Mouse (Mus musculus): Measurements from ENCODE around the gene Itgb6. TPM values are rescaled to one million over a fixed set of nuclear protein-coding genes. Genes with fewer than 3 reads are reported as not detected.

The Itgb6 gene
- polyA plus RNA-seq, 1 experiment: 11.7 TPM

DNA sequence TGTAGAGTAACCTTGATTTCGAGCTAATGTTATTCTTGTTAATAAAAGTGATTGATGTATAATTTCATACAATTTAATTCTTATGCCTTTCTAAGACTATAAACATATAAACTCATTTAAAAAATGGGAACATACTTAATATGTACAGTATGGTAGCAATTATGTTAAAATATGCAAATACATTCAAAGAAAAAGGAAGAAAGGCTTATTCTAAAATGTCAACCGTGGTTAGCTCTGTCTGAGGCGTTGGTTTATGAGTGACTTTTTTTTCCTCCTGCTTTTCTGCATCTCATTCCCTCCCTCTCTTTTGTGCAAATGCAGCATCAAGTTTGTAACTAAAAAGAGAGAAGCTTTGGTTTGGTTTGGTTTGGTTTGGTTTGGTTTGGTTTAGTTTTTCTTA, 79.0 kb downstream of the Itgb6 start:
- Histone ChIP-seq H3K27me3 (ENCODE audit: control insufficient read depth, insufficient read depth, low read length) (no peaks in the 10 kb centered on the region), H3K27ac (ENCODE audit: insufficient read depth, low read depth, low read length) (no peak overlapping the region), H3K4me3 (ENCODE audit: low read depth, low read length) (no peak overlapping the region), H3K4me1 (ENCODE audit: control insufficient read depth, insufficient read depth, insufficient read length, low read length) (no peaks in the 10 kb centered on the region), H3K36me3 (ENCODE audit: control insufficient read depth, insufficient read depth, low read length) (peaks cover 4% of the 10 kb centered on the region; the same call in 1 of the 2 replicates)
- TF ChIP-seq POLR2A (IDR thresholded peaks at IDR 0.05; ENCODE audit: low read depth, low read length) (no peak), CTCF (IDR thresholded peaks at IDR 0.05; ENCODE audit: extremely low read depth, insufficient read length, insufficient replicate concordance, low read depth, low read length) (no peak)
- 88% methylated on average over 3 of the region's 3 CpGs for WGBS

DNA sequence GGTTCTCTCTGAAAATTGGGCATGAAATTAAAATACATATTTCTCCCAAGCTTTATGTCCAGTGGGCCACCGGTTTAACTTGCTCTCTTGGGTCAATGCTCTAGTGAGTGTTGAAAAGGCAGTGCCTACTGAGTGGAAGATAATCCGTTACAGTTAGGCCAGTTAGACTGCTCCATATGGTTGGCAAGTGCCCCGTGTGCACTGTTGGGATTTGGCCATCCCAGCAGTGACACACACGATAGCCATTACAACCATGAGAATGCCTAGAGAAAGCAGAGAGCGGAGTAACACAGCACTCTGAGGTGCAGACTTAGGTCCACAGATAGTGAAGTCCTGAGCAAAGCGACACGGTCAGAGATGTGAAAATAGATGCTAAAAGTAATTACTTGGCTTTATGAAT, 79.8 kb downstream of the Itgb6 start:
- Histone ChIP-seq H3K4me3 (ENCODE audit: low read depth, low read length) (no peak overlapping the region), H3K36me3 (ENCODE audit: control insufficient read depth, insufficient read depth, low read length) (0 out of 2 replicates have a peak, but pooled peaks cover 2% of the 10 kb centered on the region), H3K27me3 (ENCODE audit: control insufficient read depth, insufficient read depth, low read length) (no peaks in the 10 kb centered on the region), H3K27ac (ENCODE audit: insufficient read depth, low read depth, low read length) (no peak overlapping the region), H3K4me1 (ENCODE audit: control insufficient read depth, insufficient read depth, insufficient read length, low read length) (no peaks in the 10 kb centered on the region)
- TF ChIP-seq CTCF (IDR thresholded peaks at IDR 0.05; ENCODE audit: extremely low read depth, insufficient read length, insufficient replicate concordance, low read depth, low read length): no peak
- no peak for TF ChIP-seq POLR2A (IDR thresholded peaks at IDR 0.05; ENCODE audit: low read depth, low read length)
- WGBS: 95% methylated on average over 7 of the region's 7 CpGs

DNA sequence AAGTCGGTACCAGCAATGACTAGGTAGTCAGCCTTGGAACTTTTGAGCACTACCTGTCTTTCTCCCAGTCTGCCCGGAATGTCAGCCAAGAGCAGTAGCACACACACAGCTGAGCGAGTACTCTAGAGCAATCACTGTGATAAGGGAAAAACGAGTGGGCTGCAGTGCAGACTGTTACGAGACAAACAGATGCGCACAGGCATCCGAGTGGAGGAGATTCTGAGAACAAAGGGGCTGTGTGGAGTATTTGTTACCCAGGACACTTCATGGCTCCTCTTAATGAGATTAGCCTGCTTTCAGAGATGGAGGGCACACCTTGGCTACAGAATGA, 82.1 kb downstream of the Itgb6 start:
- Histone ChIP-seq H3K4me3 (ENCODE audit: low read depth, low read length) (no peak overlapping the region), H3K4me1 (ENCODE audit: control insufficient read depth, insufficient read depth, insufficient read length, low read length) (no peaks in the 10 kb centered on the region), H3K36me3 (ENCODE audit: control insufficient read depth, insufficient read depth, low read length) (no peaks in the 10 kb centered on the region), H3K27me3 (ENCODE audit: control insufficient read depth, insufficient read depth, low read length) (no peaks in the 10 kb centered on the region), H3K27ac (ENCODE audit: insufficient read depth, low read depth, low read length) (no peak overlapping the region)
- TF ChIP-seq CTCF (IDR thresholded peaks at IDR 0.05; ENCODE audit: extremely low read depth, insufficient read length, insufficient replicate concordance, low read depth, low read length) (no peak), POLR2A (IDR thresholded peaks at IDR 0.05; ENCODE audit: low read depth, low read length) (no peak)
- WGBS: 76% methylated on average over 7 of the region's 7 CpGs

DNA sequence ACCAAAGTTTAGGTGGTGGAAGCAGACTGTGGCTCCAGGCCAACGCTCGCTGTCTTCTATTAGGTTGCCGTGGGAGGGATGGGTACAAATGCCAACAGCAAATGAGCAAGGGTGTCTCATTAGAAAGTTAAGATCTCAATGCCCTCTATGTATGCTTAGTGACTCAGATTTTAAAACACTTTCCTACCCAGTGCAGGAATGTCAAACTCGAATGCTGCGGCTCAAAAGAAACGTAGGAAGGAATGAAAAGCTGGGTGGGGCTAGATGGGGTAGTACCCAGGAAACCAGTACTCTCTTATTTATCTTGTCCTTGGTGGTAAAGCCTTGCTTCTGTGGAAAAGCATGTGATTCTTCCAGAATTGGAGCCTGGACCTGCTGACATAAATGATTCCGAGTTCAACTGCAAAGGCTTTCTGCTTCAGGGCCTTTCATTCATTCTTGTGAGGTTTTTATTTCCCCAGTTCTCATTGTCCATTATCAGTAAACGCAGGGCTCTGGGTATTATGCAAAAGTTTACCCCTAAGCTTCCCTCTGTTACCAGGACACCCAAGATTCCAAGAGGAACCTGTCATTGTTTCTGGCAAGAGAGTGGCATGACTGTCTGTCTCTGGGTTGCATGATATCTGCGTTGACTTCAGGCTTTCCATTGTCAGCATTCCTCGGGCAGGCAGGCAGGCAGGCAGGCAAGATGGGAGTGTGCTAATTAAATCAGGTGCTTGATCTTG, 82.7 kb downstream of the Itgb6 start:
- Histone ChIP-seq H3K27ac (ENCODE audit: insufficient read depth, low read depth, low read length) (no peak overlapping the region), H3K4me3 (ENCODE audit: low read depth, low read length) (no peak overlapping the region), H3K36me3 (ENCODE audit: control insufficient read depth, insufficient read depth, low read length) (no peaks in the 10 kb centered on the region), H3K27me3 (ENCODE audit: control insufficient read depth, insufficient read depth, low read length) (no peaks in the 10 kb centered on the region), H3K4me1 (ENCODE audit: control insufficient read depth, insufficient read depth, insufficient read length, low read length) (no peaks in the 10 kb centered on the region)
- TF ChIP-seq POLR2A (IDR thresholded peaks at IDR 0.05; ENCODE audit: low read depth, low read length): no peak
- no peak for TF ChIP-seq CTCF (IDR thresholded peaks at IDR 0.05; ENCODE audit: extremely low read depth, insufficient read length, insufficient replicate concordance, low read depth, low read length)
- 86% methylated on average over 10 of the region's 10 CpGs for whole genome bisulfite sequencing

DNA sequence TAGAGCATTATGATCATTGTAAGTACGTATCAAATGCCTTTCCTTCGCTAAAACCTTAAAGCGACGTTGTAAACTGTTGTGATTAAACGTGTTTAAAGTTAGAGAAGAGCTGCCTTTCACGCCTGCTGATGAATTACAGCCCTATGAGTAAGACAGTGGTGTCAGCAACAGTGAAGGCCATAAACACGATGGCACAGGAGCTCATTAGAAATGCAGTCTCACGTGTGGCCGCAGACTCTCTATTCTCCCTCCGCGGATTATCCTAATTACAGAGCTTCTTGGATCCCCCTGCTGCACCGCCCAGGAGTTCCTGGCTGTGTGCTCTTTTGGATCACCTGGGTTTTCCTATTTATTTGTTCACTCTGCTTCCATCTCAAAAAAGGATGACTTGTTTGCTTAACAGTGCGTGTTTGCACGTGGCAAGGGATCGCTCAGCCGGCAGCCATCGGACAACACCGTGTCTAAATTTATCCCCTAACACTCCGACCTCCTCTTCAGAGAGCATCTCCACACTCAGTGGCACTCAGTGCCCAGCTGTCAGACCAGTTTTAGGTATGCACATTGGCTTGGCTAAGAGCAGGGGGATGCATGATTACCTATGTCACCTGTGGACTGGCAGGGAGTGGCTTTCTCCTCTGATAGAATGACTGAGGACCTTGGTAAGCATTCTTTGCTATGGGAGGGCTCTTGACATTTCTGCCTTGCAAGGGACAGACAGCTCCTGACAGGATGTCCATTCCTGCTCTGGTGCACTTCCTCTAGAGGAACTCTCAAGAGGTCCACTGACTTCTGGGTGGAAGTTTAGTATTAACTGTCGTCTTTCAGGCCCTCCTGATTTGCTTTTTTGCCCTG, 85.3 kb downstream of the Itgb6 start:
- Histone ChIP-seq H3K27me3 (ENCODE audit: control insufficient read depth, insufficient read depth, low read length) (no peaks in the 10 kb centered on the region), H3K36me3 (ENCODE audit: control insufficient read depth, insufficient read depth, low read length) (no peaks in the 10 kb centered on the region), H3K27ac (ENCODE audit: insufficient read depth, low read depth, low read length) (no peak overlapping the region), H3K4me1 (ENCODE audit: control insufficient read depth, insufficient read depth, insufficient read length, low read length) (no peaks in the 10 kb centered on the region), H3K4me3 (ENCODE audit: low read depth, low read length) (no peak overlapping the region)
- WGBS: 83% methylated on average over 20 of the region's 20 CpGs
- TF ChIP-seq CTCF (IDR thresholded peaks at IDR 0.05; ENCODE audit: extremely low read depth, insufficient read length, insufficient replicate concordance, low read depth, low read length) (no peak), POLR2A (IDR thresholded peaks at IDR 0.05; ENCODE audit: low read depth, low read length) (no peak)

DNA sequence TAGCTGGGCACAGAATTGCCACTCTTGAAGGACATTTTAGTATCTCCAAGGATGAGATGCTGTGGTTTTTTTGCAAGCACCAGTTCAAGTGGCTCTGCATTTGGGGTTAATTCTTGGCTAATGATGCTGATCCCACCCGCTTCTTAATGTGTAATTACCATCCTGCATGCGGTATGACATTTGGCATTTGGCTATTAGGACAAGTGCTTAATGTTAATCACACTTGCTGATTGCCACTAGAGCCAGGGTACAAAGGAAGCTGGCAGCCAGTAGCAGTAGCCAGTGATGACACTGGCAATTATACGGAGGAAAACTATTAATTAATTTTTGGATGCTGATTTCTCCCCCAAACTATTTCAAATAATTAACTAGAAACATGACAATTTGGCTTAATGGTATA, 86.0 kb downstream of the Itgb6 start:
- no peaks in the 10 kb centered on the region for H3K36me3 ChIP-seq (ENCODE audit: control insufficient read depth, insufficient read depth, low read length)
- no peaks in the 10 kb centered on the region for H3K27me3 ChIP-seq (ENCODE audit: control insufficient read depth, insufficient read depth, low read length)
- no peak for TF ChIP-seq CTCF (IDR thresholded peaks at IDR 0.05; ENCODE audit: extremely low read depth, insufficient read length, insufficient replicate concordance, low read depth, low read length)
- TF ChIP-seq POLR2A (IDR thresholded peaks at IDR 0.05; ENCODE audit: low read depth, low read length): no peak
- no peaks in the 10 kb centered on the region for H3K4me1 ChIP-seq (ENCODE audit: control insufficient read depth, insufficient read depth, insufficient read length, low read length)
- no peak overlapping the region for H3K4me3 ChIP-seq (ENCODE audit: low read depth, low read length)
- 82% methylated on average over 3 of the region's 3 CpGs for WGBS
- H3K27ac ChIP-seq (ENCODE audit: insufficient read depth, low read depth, low read length): no peak overlapping the region

DNA sequence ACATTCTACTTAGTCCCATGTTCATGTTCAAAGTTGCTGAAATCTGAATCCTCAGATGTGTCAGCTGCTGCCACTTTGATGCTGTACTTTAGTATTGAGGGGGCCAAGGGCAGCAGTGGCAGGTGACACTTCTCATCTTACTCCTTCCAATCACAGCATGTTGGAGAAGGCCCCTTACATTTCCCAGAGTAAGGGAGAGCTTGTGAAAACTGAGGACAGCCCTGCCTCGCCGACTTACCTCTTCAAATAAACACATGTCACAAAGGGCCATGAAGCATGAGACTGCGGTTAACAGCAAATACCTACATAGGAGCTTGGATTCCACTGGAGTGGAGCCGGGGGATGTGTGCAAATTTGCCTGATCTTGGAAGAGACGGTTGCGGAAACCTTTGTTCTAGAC, 86.4 kb downstream of the Itgb6 start:
- H3K4me3 ChIP-seq (ENCODE audit: low read depth, low read length): no peak overlapping the region
- no peaks in the 10 kb centered on the region for H3K27me3 ChIP-seq (ENCODE audit: control insufficient read depth, insufficient read depth, low read length)
- no peak overlapping the region for H3K27ac ChIP-seq (ENCODE audit: insufficient read depth, low read depth, low read length)
- TF ChIP-seq CTCF (IDR thresholded peaks at IDR 0.05; ENCODE audit: extremely low read depth, insufficient read length, insufficient replicate concordance, low read depth, low read length): no peak
- no peak for TF ChIP-seq POLR2A (IDR thresholded peaks at IDR 0.05; ENCODE audit: low read depth, low read length)
- no peaks in the 10 kb centered on the region for H3K4me1 ChIP-seq (ENCODE audit: control insufficient read depth, insufficient read depth, insufficient read length, low read length)
- 87% methylated on average over 6 of the region's 6 CpGs for WGBS
- no peaks in the 10 kb centered on the region for H3K36me3 ChIP-seq (ENCODE audit: control insufficient read depth, insufficient read depth, low read length)

All from small intestine, adult 2 months (tissue).